Mouse (Mus musculus) stomach, embryonic 16.5 days (tissue): ENCODE measurements around the gene Tenm3. TPM values are rescaled to one million over a fixed set of nuclear protein-coding genes. Genes with fewer than 3 reads are reported as not detected.

Experiments
- ATAC-seq: fragments of 200-750 bp; cut with Nextera tagmentation; 2 replicates; pipeline ENCODE4 v1.8.0; 2017; ENCODE audit warnings: moderate number of reproducible peaks, moderate TSS enrichment; ENCODE audit not compliant: insufficient read depth, low FRiP score
- H3K27ac ChIP-seq: fragments of 300-500 bp; sonication (generic); 2 replicates; pipeline ENCODE4 v1.5.1; 2014; ENCODE audit warnings: low read length
- H3K27me3 ChIP-seq: fragments of 300-500 bp; sonication (generic); 2 replicates; pipeline ENCODE4 v1.6.1; 2014; ENCODE audit warnings: low read length, control low read depth, mixed read lengths; ENCODE audit not compliant: control insufficient read depth, insufficient read depth
- H3K36me3 ChIP-seq: fragments of 300-500 bp; sonication (generic); 2 replicates; pipeline ENCODE4 v1.6.1; 2014; ENCODE audit warnings: low read length; ENCODE audit not compliant: control insufficient read depth, insufficient read depth
- H3K4me1 ChIP-seq: fragments of 300-500 bp; sonication (generic); 2 replicates; pipeline ENCODE4 v1.6.1; 2014; ENCODE audit warnings: low read length, control low read depth, mixed read lengths; ENCODE audit not compliant: control insufficient read depth, insufficient read depth
- H3K4me2 ChIP-seq: fragments of 300-500 bp; sonication (generic); 2 replicates; pipeline ENCODE4 v1.6.1; 2014; ENCODE audit warnings: low read depth, low read length, mixed read lengths
- H3K4me3 ChIP-seq: fragments of 300-500 bp; sonication (generic); replicated peaks from 2 replicates; pipeline ENCODE4 v1.5.1; 2014; ENCODE audit warnings: mild to moderate bottlenecking, low read length
- H3K9ac ChIP-seq: fragments of 300-500 bp; sonication (generic); 2 replicates; pipeline ENCODE4 v1.6.1; 2014; ENCODE audit warnings: low read length
- H3K9me3 ChIP-seq: fragments of 300-500 bp; sonication (generic); replicated peaks from 2 replicates; pipeline ENCODE4 v1.6.1; 2016; ENCODE audit warnings: low read length, control low read depth; ENCODE audit not compliant: control insufficient read depth
- WGBS: fragments of 180-500 bp; shearing (Covaris S2); extraction: QIAGEN DNeasy Blood & Tissue Kit; methylation state at CpG from one replicate; pipeline ENCODE4 v1.1.7; 2014; 5-methylcytosine and 5-hydroxymethylcytosine counted together
- polyA plus RNA-seq: library from polyadenylated mRNA; unstranded; fragments of >200 nt; fragmentation: Nextera tagmentation; extraction: Ambion mirVana; gene quantifications from 2 replicates; pipeline ENCODE4 v1.2.1, GENCODE M21; 2015

Tenm3 gene
- polyA plus RNA-seq, 1 experiment from 2014 or later, result 12.5 TPM

DNA sequence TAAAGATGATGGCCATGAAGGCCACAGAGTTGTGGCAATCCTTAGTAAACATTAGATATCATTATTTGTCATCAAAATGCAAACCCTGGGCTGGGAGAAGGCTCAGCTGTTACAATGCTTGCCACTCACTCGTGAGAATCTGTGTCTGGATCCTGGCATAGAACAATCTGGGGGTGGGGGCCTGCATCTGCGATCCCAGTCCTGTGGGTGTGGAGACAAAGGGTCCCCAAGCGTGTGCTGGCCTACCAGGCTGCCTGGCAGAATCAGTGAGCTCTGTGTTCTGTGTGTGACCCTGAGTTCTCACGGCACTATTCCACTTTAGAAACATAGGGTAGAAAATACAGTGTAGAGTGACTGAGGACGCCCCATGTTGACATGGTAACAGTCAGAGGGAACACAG lies 468.6 kb downstream of the Tenm3 start:
- Histone ChIP-seq H3K4me3 (no peak overlapping the region), H3K4me2 (no peak overlapping the region), H3K27ac (no peak overlapping the region), H3K9ac (no peak overlapping the region), H3K9me3 (no peaks in the 10 kb centered on the region), H3K36me3 (no peaks in the 10 kb centered on the region), H3K4me1 (no peaks in the 10 kb centered on the region), H3K27me3 (no peaks in the 10 kb centered on the region)
- no peak for ATAC-seq
- WGBS, result 71% methylated on average over 5 of the region's 5 CpGs

DNA sequence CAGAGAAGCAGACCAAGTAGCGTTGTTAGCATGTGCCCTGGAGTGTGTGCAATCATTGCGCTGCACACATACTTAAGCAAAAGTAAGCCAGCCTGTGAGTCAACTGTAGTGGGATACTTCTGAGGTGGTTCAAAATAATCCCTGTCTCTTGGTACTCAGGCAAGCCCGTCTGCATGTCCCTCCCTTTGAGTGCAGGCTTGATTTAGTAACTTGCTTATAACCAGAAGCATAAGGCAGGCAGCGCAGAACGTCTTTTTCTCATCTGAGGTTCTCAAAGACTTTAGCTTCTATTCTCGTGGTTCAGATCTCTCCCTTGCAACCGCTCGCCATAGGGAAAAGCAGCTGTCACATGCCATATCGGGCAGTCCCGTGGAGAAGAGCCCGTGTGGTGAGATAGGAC lies 470.3 kb downstream of the Tenm3 start:
- Histone ChIP-seq H3K27me3 (no peaks in the 10 kb centered on the region), H3K27ac (no peak overlapping the region), H3K36me3 (no peaks in the 10 kb centered on the region), H3K4me2 (no peak overlapping the region), H3K4me1 (no peaks in the 10 kb centered on the region), H3K4me3 (no peak overlapping the region), H3K9ac (no peak overlapping the region), H3K9me3 (no peaks in the 10 kb centered on the region)
- ATAC-seq, result no peak
- WGBS, result 90% methylated on average over 11 of the region's 11 CpGs

DNA sequence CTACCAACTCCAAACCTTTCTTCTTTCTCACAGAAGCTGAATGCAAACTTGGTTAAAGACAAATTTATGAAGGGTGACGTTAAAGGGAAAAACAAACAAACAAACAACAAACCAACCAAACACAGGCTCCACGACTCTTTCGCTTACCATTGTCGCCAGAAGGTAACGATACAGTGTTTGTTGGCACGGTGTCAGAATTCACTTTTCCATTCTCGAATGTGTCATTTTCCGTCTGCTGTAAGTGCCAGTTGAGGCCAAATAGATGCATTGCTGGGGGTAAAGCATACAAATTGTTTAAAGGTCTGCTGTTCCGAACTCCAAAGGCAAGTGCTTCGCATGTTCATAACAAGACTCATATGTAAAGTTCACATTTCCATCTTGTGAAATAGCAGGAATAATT lies 476.6 kb downstream of the Tenm3 start:
- no peaks in the 10 kb centered on the region for H3K27me3 ChIP-seq
- H3K4me3 ChIP-seq, result no peak overlapping the region
- H3K36me3 ChIP-seq, result no peaks in the 10 kb centered on the region
- WGBS, result 83% methylated on average over 10 of the region's 10 CpGs
- ATAC-seq, result no peak
- no peak overlapping the region for H3K4me2 ChIP-seq
- H3K9me3 ChIP-seq, result no peaks in the 10 kb centered on the region
- H3K27ac ChIP-seq, result no peak overlapping the region
- H3K4me1 ChIP-seq, result no peaks in the 10 kb centered on the region
- no peak overlapping the region for H3K9ac ChIP-seq

DNA sequence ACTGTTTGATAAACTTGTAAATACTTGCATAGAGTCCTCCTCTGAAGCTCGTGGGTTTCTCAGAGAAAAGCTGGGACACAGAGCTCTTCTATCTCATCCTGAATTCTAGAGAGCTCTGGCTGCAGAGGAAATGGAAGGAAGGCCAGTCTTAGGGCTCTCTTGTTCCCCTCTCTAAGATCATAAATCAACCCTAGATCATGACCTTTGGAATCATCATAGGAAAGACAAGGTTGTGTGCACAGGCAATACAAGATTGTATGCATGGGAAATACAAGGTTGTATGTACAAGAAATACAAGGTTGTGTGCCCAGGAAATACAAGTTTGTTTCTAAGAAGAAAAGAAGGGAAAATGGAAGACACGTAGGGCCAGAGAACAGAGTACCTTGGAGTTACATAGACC lies 486.9 kb downstream of the Tenm3 start:
- Histone ChIP-seq H3K36me3 (no peaks in the 10 kb centered on the region), H3K4me3 (no peak overlapping the region), H3K4me1 (no peaks in the 10 kb centered on the region), H3K9ac (no peak overlapping the region), H3K27me3 (no peaks in the 10 kb centered on the region), H3K9me3 (no peaks in the 10 kb centered on the region), H3K27ac (no peak overlapping the region), H3K4me2 (no peak overlapping the region)
- no peak for ATAC-seq
- WGBS, result 69% methylated on average over 2 of the region's 2 CpGs

DNA sequence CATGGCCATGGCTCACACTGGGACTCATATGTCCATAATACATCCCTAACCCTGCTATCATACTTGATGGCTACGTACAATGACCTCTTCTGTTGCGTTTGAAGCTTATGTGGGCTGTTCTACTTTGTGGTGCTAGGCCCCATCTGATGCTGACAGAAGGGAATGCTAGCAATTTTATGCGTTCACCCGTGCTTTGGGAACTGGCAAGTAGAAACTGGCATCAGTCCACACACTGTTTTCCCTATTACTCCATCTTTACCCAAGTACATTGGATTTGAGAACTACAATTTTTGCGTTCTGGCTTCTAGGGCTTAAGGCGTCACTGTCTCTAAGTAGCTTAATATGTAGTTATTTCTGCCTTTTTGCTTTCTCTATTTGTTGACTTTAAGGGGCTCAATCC lies 490.3 kb downstream of the Tenm3 start:
- no peak overlapping the region for H3K4me3 ChIP-seq
- no peaks in the 10 kb centered on the region for H3K36me3 ChIP-seq
- no peaks in the 10 kb centered on the region for H3K27me3 ChIP-seq
- ATAC-seq, result no peak
- H3K4me2 ChIP-seq, result no peak overlapping the region
- H3K9ac ChIP-seq, result no peak overlapping the region
- H3K4me1 ChIP-seq, result no peaks in the 10 kb centered on the region
- no peaks in the 10 kb centered on the region for H3K9me3 ChIP-seq
- WGBS, result 92% methylated on average over 6 of the region's 6 CpGs
- H3K27ac ChIP-seq, result no peak overlapping the region

DNA sequence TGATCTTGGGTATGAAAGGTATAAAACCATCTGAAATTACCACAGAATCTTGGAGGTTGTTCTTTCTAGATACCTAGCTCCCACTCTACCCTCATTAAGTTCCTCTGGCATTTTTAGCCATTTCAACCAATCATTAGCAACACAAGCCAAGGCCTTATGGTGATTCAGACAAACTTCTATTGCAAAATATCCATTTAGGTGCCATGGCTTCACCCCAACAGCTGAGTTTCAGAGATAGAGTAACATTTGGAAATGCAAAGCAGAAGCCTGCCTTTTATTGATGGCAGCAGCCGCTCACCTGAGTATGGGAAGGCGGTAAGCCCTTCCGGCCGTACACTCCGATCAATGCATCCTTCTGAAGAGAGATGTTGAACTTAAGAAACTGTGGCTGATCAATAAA lies 494.9 kb downstream of the Tenm3 start:
- 95% methylated on average over 5 of the region's 5 CpGs for WGBS
- no peaks in the 10 kb centered on the region for H3K36me3 ChIP-seq
- no peaks in the 10 kb centered on the region for H3K27me3 ChIP-seq
- no peak overlapping the region for H3K27ac ChIP-seq
- no peak overlapping the region for H3K4me3 ChIP-seq
- H3K9me3 ChIP-seq, result no peaks in the 10 kb centered on the region
- H3K9ac ChIP-seq, result no peak overlapping the region
- H3K4me1 ChIP-seq, result no peaks in the 10 kb centered on the region
- ATAC-seq, result no peak
- H3K4me2 ChIP-seq, result no peak overlapping the region

DNA sequence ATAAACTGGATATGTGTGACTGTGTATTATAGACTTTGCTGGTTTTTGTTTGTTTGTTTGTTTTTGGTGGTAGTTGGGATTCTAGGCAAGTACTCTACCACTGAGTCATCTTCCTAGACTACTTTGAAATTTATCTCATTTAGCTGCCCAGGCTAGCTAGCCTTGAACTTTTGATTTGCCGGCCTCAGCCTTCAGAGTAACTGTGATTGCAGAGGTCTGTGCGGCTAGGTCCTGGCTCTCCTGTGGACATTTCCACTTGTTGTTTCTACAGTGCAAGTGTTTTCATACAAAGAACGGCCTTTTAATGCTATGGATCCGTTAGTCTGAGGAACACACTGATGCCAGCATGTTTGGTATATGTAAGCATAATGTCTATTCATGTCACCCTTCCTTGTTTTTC lies 495.4 kb downstream of the Tenm3 start:
- WGBS, result 96% methylated on average over 4 of the region's 4 CpGs
- no peaks in the 10 kb centered on the region for H3K36me3 ChIP-seq
- H3K9ac ChIP-seq, result no peak overlapping the region
- H3K4me3 ChIP-seq, result no peak overlapping the region
- no peaks in the 10 kb centered on the region for H3K4me1 ChIP-seq
- H3K9me3 ChIP-seq, result no peaks in the 10 kb centered on the region
- no peak overlapping the region for H3K27ac ChIP-seq
- no peak overlapping the region for H3K4me2 ChIP-seq
- no peaks in the 10 kb centered on the region for H3K27me3 ChIP-seq
- ATAC-seq, result no peak

DNA sequence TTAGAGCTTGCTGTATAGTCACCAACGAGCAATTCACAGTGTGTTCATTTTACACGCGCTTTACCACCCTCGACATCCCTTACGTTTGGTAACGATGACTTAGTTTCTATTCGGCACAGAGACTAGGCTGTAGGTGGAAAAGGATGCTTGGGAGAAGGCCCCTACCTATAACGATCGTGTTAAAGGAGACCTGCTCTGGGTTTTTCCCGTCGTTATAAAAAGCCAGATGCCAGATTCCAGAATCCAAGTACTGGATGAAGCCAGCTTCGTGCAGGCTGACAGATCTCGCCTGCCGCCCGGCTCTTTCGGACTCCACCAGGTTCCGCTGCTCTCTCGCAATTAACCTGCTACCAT lies 500.7 kb downstream of the Tenm3 start:
- ATAC-seq, result no peak
- WGBS, result 89% methylated on average over 18 of the region's 18 CpGs

DNA sequence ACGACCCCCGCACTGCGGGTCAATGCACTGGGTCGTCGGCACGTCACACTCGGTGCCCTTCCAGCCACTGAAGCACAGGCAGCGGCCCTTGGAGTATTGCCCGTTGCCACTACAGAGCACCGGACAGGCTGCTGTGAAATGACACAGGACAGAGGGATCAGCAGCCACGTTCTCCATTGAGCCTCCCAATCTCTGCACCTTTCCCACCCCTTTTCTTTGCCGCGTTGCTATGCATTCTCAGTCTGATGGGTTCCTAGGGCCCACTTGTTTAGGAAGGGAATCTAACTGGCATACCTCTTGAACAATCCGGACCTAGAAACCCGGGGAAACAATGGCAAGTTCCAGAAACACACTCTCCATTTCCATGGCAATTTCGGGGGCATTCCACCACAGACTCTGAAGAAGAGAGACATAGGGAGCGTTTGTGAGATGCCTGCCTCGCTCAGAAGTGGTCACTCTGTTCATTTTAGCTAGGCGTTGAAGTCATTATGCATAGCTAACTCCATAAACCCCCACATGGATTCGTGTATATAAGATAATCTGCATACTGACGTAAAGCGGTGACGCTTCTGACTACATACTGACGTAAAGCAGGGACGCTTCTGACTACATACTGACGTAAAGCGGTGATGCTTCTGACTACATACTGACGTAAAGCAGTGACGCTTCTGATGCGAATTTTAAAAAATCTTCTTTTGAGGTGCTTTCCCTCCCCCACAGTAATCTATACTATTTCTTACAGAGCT lies 501.3 kb downstream of the Tenm3 start:
- Histone ChIP-seq H3K9me3 (no peaks in the 10 kb centered on the region), H3K9ac (no peak overlapping the region), H3K4me1 (no peaks in the 10 kb centered on the region), H3K4me3 (no peak overlapping the region), H3K27me3 (no peaks in the 10 kb centered on the region), H3K27ac (no peak overlapping the region), H3K4me2 (no peak overlapping the region), H3K36me3 (no peaks in the 10 kb centered on the region)
- no peak for ATAC-seq
- 80% methylated on average over 30 of the region's 30 CpGs for WGBS

More for the DNA sequence above, 500.7 kb downstream of the Tenm3 start:
- Histone ChIP-seq H3K27ac (no peak overlapping the region), H3K4me1 (no peaks in the 10 kb centered on the region), H3K36me3 (no peaks in the 10 kb centered on the region), H3K4me2 (no peak overlapping the region), H3K9ac (no peak overlapping the region), H3K9me3 (no peaks in the 10 kb centered on the region), H3K4me3 (no peak overlapping the region), H3K27me3 (no peaks in the 10 kb centered on the region)
